Mouse (Mus musculus) myocyte (in vitro differentiated cells): ENCODE measurements around the gene Mfsd4b3.

Experiments used
- CEBPB ChIP-seq: IDR thresholded peaks from 2 replicates; pipeline ENCODE4 v1.6.1; 2011; ENCODE audit warnings: mild to moderate bottlenecking, moderate library complexity; ENCODE audit not compliant: poor library complexity, insufficient read depth, severe bottlenecking
- E2F4 ChIP-seq: IDR thresholded peaks from one replicate; pipeline ENCODE4 v1.6.1; 2011; ENCODE audit warnings: mild to moderate bottlenecking, control low read depth, moderate library complexity; ENCODE audit not compliant: insufficient read depth
- MAX ChIP-seq: IDR thresholded peaks from one replicate; pipeline ENCODE4 v1.6.1; 2011; ENCODE audit warnings: low read depth, mild to moderate bottlenecking, control low read depth
- MYOD1 ChIP-seq, 3 experiments: IDR thresholded peaks; one replicate each; pipeline ENCODE4 v1.6.1; 2011; ENCODE audit warnings: control low read depth in 2 of 3, low read depth in 2 of 3, mild to moderate bottlenecking in 2 of 3, moderate library complexity in 1 of 3; ENCODE audit not compliant: insufficient read length in 2 of 3, control insufficient read depth in 1 of 3
- MYOG ChIP-seq, 3 experiments: IDR thresholded peaks; one replicate each; pipeline ENCODE4 v1.6.1; 2011; ENCODE audit warnings: control low read depth in 2 of 3, low read depth in 2 of 3, mild to moderate bottlenecking in 2 of 3; ENCODE audit not compliant: insufficient read length in 2 of 3, control insufficient read depth in 1 of 3, insufficient read depth in 1 of 3
- POLR2A ChIP-seq: IDR thresholded peaks from one replicate; pipeline ENCODE4 v1.6.1; 2011; ENCODE audit warnings: low read depth, mild to moderate bottlenecking, control low read depth, moderate library complexity; ENCODE audit not compliant: insufficient read length
- POLR2AphosphoS2 ChIP-seq: IDR thresholded peaks from one replicate; pipeline ENCODE4 v1.6.1; 2011; ENCODE audit warnings: low read depth, control low read depth; ENCODE audit not compliant: insufficient read length
- REST ChIP-seq: IDR thresholded peaks from one replicate; pipeline ENCODE4 v1.6.1; 2011; ENCODE audit warnings: mild to moderate bottlenecking, control low read depth, moderate library complexity; ENCODE audit not compliant: insufficient read depth, insufficient read length
- SRF ChIP-seq: IDR thresholded peaks from one replicate; pipeline ENCODE4 v1.6.1; 2011; ENCODE audit warnings: low read depth; ENCODE audit not compliant: control insufficient read depth, insufficient read length
- TCF12 ChIP-seq: IDR thresholded peaks from one replicate; pipeline ENCODE4 v1.6.1; 2011; ENCODE audit warnings: mild to moderate bottlenecking, control low read depth; ENCODE audit not compliant: poor library complexity, insufficient read depth, severe bottlenecking

- TF ChIP-seq POLR2A (no peak), E2F4 (no peak), TCF12 (no peak), POLR2AphosphoS2 (no peak), CEBPB (no peak), MYOD1 (IDR thresholded peaks at IDR 0.05; ENCODE audit: control insufficient read depth in 1 of 3, insufficient read length in 2 of 3, low read depth in 2 of 3) (no peak), MAX (no peak), MYOG (IDR thresholded peaks at IDR 0.05; ENCODE audit: control insufficient read depth in 1 of 3, insufficient read depth in 1 of 3, insufficient read length in 2 of 3, low read depth in 2 of 3) (no peak), SRF (no peak), REST (no peak)
Observed at GRCm38 (mm10) chr10:40006963-40007362, 47.0 kb upstream of the Mfsd4b3 start.
